Mouse (Mus musculus): ENCODE measurements around the gene Gfm2.

DNA sequence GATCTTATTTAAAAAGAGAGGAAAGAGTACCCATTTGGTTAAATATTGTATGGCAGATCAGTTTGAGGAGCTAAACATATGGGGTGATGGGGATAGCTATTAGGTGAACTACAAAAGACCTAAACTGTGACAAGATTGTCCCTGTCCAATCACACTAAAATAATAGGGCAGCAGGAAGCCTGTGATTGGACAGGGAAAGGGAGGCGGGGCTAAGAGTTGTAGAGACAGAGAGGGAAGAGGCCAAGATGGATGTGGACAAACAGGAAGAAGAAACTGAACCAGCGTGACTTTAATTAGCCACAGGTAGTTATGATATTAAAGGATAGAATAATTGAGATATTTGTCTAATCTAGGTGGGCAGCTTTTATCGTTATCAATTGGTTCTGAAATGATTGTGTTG lies 82.3 kb downstream of the Gfm2 start:
- no peak for TF ChIP-seq POLR2A (IDR thresholded peaks at IDR 0.05; ENCODE audit: borderline replicate concordance, extremely low read depth, low read depth, low read length)
- no peak for TF ChIP-seq CTCF (IDR thresholded peaks at IDR 0.05; ENCODE audit: insufficient read depth, low read length)

Data from lung, adult 2 months (tissue).